Mouse (Mus musculus): ENCODE results near the gene Sipa1l2. TPM values are rescaled to one million over a fixed set of nuclear protein-coding genes. Genes with fewer than 3 reads are reported as not detected.
A peak's percentile ranks its signal among the peaks of the same experiment; 100 is the strongest.

Sipa1l2 gene
- polyA plus RNA-seq, 1 experiment = 35.6 TPM

DNA sequence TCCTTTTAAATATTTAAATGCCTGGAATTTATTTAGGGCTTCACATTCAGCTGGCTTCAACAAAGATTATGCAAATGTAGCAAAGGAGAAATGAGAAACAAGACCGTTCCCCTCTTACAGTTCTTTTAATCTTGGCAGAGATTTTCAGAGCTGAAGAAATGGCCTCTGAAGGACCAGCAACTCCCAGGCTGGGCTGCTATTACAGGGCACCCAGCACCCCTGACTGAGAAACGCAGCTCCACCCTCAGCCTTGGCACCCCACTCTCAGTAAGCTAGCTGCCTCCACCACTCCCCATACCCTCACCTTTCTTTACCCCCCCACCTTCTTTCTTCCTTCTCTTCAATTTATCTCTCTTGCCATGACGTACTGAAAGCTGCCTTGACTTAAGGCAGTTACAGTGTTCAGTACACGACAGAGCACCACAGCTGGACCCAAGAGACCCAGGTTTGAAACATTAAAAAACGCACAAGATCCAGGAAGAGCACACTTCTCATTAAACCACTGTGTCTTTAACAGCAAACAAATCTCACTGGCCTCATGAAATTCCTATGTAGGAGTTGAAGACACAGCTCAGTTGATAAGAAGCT lies 10.4 kb downstream of the Sipa1l2 start:
- Histone ChIP-seq H3K27ac (ENCODE audit: insufficient read depth, low read length) (no peak overlapping the region), H3K4me3 (replicated peaks; ENCODE audit: insufficient read depth, low read depth, low read length) (no peak overlapping the region), H3K4me1 (ENCODE audit: control insufficient read depth, insufficient read depth, low read length) (peaks cover 39% of the 10 kb centered on the region), H3K27me3 (ENCODE audit: control insufficient read depth, insufficient read depth, low read length) (no peaks in the 10 kb centered on the region)
- WGBS = 77% methylated on average over 5 of the region's 5 CpGs
- no peak for DNase-seq
- TF ChIP-seq POLR2A (IDR thresholded peaks at IDR 0.05; ENCODE audit: borderline replicate concordance, insufficient read depth, low read length) (no peak), CTCF (IDR thresholded peaks at IDR 0.05; ENCODE audit: borderline replicate concordance, insufficient read depth, low read depth, low read length) (no peak)

DNA sequence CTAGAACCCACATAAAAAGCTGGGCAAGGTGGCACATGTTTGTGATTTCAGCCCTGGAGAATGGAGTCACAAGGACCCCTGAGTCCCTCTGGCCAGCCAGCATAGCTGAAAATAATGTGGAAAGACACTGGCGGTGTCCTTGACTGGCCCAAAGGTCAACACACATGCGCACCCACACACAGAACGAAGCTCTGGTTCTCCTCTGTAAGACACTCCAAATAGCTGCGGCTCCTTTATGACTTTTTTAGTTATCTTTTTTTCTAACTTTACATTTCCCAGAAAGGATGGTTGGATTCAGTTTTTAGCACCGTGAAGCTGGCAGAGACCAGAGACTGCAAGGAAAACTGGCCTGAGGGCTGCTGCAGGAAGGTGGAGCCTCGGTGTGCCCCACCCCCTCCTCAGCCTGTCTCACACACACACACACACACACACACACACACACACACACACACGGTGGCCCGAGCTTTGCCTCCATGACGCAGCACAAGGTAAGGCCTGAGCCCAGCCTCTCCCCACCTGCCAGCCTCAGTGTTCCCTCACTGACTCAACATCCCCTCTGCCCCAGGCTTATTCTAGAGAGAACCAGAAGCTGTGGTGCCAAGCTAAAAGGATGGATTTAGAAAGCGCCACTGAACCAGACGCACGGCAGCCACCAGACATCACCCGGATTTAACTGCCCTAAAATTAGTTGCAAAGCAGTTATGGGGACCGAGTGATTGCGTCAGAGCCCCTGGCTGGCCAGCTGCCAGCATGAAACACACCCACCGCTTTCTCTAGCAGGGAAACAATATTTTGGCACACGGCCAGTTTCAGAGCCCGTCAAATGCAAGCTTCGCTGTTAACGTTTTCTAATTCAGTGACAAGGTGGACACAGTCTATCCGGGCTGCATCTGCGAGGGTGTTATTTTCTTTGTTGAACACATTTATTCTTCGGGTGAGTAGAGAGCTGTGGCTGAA lies 11.2 kb downstream of the Sipa1l2 start:
- no peak overlapping the region for H3K4me3 ChIP-seq (replicated peaks; ENCODE audit: insufficient read depth, low read depth, low read length)
- H3K27me3 ChIP-seq (ENCODE audit: control insufficient read depth, insufficient read depth, low read length) = no peaks in the 10 kb centered on the region
- DNase-seq = peak; percentile 63 to 64
- H3K27ac ChIP-seq (ENCODE audit: insufficient read depth, low read length) = no peak overlapping the region
- peaks cover 42% of the 10 kb centered on the region for H3K4me1 ChIP-seq (ENCODE audit: control insufficient read depth, insufficient read depth, low read length)
- TF ChIP-seq POLR2A (IDR thresholded peaks at IDR 0.05; ENCODE audit: borderline replicate concordance, insufficient read depth, low read length) = no peak
- no peak for TF ChIP-seq CTCF (IDR thresholded peaks at IDR 0.05; ENCODE audit: borderline replicate concordance, insufficient read depth, low read depth, low read length)
- WGBS = 38% methylated on average over 23 of the region's 23 CpGs

DNA sequence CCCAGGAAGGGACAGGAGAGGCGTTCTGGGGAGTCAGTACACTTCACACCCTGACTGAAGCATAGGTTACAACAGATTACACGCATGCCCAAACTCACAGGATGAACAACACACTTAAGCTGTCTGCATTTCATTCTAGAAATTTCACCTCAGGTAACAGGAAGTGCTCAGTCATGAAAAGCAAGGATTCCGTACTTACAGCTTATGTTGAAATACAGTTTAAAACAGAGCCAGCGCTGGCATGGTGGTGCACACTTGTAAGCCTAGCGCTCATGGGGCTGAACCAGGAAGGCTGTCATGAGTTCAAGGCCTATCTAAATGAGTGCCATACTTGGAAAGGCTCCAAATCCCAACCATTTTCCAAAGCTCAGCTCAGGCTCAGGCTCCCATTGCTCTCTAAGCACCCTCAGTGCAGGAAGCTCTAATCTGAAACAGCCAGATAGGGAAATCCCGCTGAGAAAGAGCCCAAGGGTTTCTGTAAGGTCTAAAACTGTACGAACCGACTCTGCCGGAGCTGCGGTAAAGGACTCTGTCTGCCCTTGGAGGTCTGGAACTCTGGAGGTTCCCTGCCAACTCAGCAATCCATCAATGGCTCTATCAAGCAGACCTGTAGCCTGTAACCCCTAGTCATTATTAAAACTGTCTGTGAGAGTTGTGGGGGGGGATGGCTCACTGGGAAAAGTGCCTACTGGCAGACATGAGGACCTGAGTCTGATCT lies 12.1 kb downstream of the Sipa1l2 start:
- H3K27me3 ChIP-seq (ENCODE audit: control insufficient read depth, insufficient read depth, low read length) = no peaks in the 10 kb centered on the region
- H3K27ac ChIP-seq (ENCODE audit: insufficient read depth, low read length) = no peak overlapping the region
- DNase-seq = no peak
- TF ChIP-seq CTCF (IDR thresholded peaks at IDR 0.05; ENCODE audit: borderline replicate concordance, insufficient read depth, low read depth, low read length) (no peak), POLR2A (IDR thresholded peaks at IDR 0.05; ENCODE audit: borderline replicate concordance, insufficient read depth, low read length) (no peak)
- peaks cover 40% of the 10 kb centered on the region for H3K4me1 ChIP-seq (ENCODE audit: control insufficient read depth, insufficient read depth, low read length)
- no peak overlapping the region for H3K4me3 ChIP-seq (replicated peaks; ENCODE audit: insufficient read depth, low read depth, low read length)
- 83% methylated on average over 10 of the region's 10 CpGs for WGBS

DNA sequence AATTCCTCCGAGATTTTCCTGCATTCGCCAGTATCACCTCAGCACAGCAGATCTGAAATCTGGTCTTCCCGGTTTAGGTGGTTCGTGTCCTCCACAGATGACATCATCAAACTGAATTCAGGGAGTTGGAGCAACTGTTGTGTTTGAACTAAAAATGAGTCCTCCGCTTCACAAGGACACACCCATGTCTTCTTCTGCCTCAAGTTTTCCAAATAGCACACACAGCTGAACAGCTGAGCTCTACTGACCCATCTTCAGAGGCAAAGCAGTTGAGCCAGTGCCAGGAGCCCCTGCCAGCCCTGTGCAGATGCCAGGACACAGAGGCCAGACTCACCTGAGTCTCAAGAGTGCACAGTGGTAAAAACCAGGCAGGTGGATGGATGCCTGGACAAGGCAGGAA lies 12.9 kb downstream of the Sipa1l2 start:
- 63% methylated on average over 5 of the region's 5 CpGs for WGBS
- Histone ChIP-seq H3K4me3 (replicated peaks; ENCODE audit: insufficient read depth, low read depth, low read length) (no peak overlapping the region), H3K27me3 (ENCODE audit: control insufficient read depth, insufficient read depth, low read length) (no peaks in the 10 kb centered on the region), H3K4me1 (ENCODE audit: control insufficient read depth, insufficient read depth, low read length) (peaks cover 37% of the 10 kb centered on the region), H3K27ac (ENCODE audit: insufficient read depth, low read length) (no peak overlapping the region)
- TF ChIP-seq CTCF (IDR thresholded peaks at IDR 0.05; ENCODE audit: borderline replicate concordance, insufficient read depth, low read depth, low read length) (no peak), POLR2A (IDR thresholded peaks at IDR 0.05; ENCODE audit: borderline replicate concordance, insufficient read depth, low read length) (no peak)
- peak; percentile 50 to 56 for DNase-seq

DNA sequence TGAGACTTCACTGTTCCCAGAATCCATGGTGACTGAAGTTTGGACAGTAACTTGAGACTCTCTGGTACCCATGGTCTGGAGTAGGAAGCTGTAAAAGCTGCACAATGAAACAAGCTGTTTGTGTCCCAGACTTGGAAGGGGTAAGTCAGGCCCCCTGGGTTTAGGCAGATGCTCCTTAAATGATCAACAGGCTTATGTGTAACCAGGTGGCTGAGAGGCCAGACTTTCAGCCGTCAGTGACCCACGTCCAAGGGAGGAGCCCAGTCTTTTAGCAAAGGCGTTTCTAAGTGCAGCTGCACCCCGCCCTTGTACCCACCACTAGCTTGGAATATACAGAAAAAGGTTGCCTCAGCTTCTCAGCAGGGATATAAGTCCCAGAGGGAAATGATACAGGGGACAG lies 19.0 kb downstream of the Sipa1l2 start:
- TF ChIP-seq CTCF (IDR thresholded peaks at IDR 0.05; ENCODE audit: borderline replicate concordance, insufficient read depth, low read depth, low read length) (no peak), POLR2A (IDR thresholded peaks at IDR 0.05; ENCODE audit: borderline replicate concordance, insufficient read depth, low read length) (no peak)
- no peak for DNase-seq
- no peak overlapping the region for H3K27ac ChIP-seq (ENCODE audit: insufficient read depth, low read length)
- H3K4me3 ChIP-seq (replicated peaks; ENCODE audit: insufficient read depth, low read depth, low read length) = no peak overlapping the region
- H3K4me1 ChIP-seq (ENCODE audit: control insufficient read depth, insufficient read depth, low read length) = peaks cover 18% of the 10 kb centered on the region
- 43% methylated on average over 4 of the region's 4 CpGs for WGBS
- no peaks in the 10 kb centered on the region for H3K27me3 ChIP-seq (ENCODE audit: control insufficient read depth, insufficient read depth, low read length)

DNA sequence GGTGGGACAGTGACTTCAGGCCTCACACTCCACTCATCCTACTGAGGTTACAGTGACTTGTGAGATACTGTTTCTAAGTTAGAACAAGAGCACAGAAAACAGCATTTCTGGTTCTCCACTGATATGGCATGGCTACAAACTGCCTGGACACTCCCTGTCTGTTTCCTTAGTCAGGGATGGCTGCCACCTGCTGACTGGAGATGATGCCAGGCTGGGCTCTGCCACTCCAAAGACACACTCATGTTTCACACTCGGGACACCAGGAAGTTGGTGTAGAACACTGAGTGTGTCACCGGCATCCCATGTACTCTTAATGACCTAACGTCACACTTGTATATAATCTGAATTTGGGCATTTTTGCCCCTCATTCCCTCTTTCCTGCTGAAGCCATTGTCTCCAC lies 22.3 kb downstream of the Sipa1l2 start:
- H3K4me3 ChIP-seq (replicated peaks; ENCODE audit: insufficient read depth, low read depth, low read length) = no peak overlapping the region
- WGBS = 55% methylated on average over 3 of the region's 3 CpGs
- H3K27ac ChIP-seq (ENCODE audit: insufficient read depth, low read length) = no peak overlapping the region

DNA sequence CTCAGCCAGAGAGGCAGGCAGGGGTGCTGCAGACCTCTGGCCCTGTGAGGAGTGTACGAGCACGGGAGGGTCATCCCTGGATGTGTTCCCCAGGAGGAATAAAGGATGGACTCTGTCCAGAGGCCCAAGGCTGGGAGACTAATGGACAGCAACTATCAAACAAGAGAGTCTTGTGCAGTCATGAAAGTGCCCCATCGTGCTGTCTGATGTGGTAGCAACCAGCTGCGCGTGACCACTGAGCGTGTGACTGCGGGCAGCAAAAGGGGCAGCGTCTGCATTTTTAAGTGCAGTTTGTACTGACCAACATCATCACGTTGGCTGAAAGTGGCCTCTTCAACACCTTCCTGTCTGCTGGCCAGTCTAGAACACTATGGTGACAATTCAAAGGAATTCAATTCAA lies 23.7 kb downstream of the Sipa1l2 start:
- DNase-seq = no peak
- no peaks in the 10 kb centered on the region for H3K27me3 ChIP-seq (ENCODE audit: control insufficient read depth, insufficient read depth, low read length)
- no peak overlapping the region for H3K4me3 ChIP-seq (replicated peaks; ENCODE audit: insufficient read depth, low read depth, low read length)
- TF ChIP-seq POLR2A (IDR thresholded peaks at IDR 0.05; ENCODE audit: borderline replicate concordance, insufficient read depth, low read length) (no peak), CTCF (IDR thresholded peaks at IDR 0.05; ENCODE audit: borderline replicate concordance, insufficient read depth, low read depth, low read length) (no peak)
- no peak overlapping the region for H3K27ac ChIP-seq (ENCODE audit: insufficient read depth, low read length)
- H3K4me1 ChIP-seq (ENCODE audit: control insufficient read depth, insufficient read depth, low read length) = peaks cover 21% of the 10 kb centered on the region
- 81% methylated on average over 9 of the region's 9 CpGs for WGBS

More for the DNA sequence above, 22.3 kb downstream of the Sipa1l2 start:
- peaks cover 15% of the 10 kb centered on the region for H3K4me1 ChIP-seq (ENCODE audit: control insufficient read depth, insufficient read depth, low read length)
- DNase-seq = peak; percentile 46 to 52
- no peaks in the 10 kb centered on the region for H3K27me3 ChIP-seq (ENCODE audit: control insufficient read depth, insufficient read depth, low read length)
- TF ChIP-seq POLR2A (IDR thresholded peaks at IDR 0.05; ENCODE audit: borderline replicate concordance, insufficient read depth, low read length) (no peak), CTCF (IDR thresholded peaks at IDR 0.05; ENCODE audit: borderline replicate concordance, insufficient read depth, low read depth, low read length) (peak; percentile 56)
